Mouse (Mus musculus) adrenal gland, postnatal 4 days (tissue): Measurements from ENCODE around the gene Rpl28. TPM values are rescaled to one million over a fixed set of nuclear protein-coding genes. Genes with fewer than 3 reads are reported as not detected.
A peak's percentile ranks its signal among the peaks of the same experiment; 100 is the strongest.
"Not testable (repeated sequence)": the region's sequence is repeated elsewhere in the genome, so short reads cannot be mapped to it uniquely, and the experiment has no call there.

Source experiments
- DNase-seq, 2 experiments: peaks; one replicate each; pipeline ENCODE4 v3.0.0; 2021 to 2022; ENCODE audit warnings: low spot score in 2 of 2, mixed read lengths in 2 of 2
- total RNA-seq, 2 experiments: library from RNA; stranded (reverse); gene quantifications; 2 replicates each; pipeline ENCODE4 v1.2.3; 2021

Gene Rpl28
- total RNA-seq, 2 experiments from 2014 or later, result 1,263 to 1,302 TPM

GRCm38 (mm10) chr7:4782130-4782529 lies 10.5 kb upstream of the Rpl28 start:
- no peak for DNase-seq

- DNase-seq, result no peak
Observed at GRCm38 (mm10) chr7:4782759-4783158, 9.9 kb upstream of the Rpl28 start, which contains the start of the genes Il11 and Tmem190. Gene Il11, minus strand, starts transcription at chr7:4782859. Gene Tmem190, plus strand, starts transcription at chr7:4782937.

GRCm38 (mm10) chr7:4783667-4784268 lies 8.9 kb upstream of the Rpl28 start:
- no peak for DNase-seq

- peak; percentile 35 to 37 for DNase-seq
Observed at GRCm38 (mm10) chr7:4788499-4789435, 3.9 kb upstream of the Rpl28 start.

GRCm38 (mm10) chr7:4789436-4789935 lies 3.2 kb upstream of the Rpl28 start, which contains the start of gene Tmem238:
Gene Tmem238, minus strand, starts transcription at chr7:4789656.
- no peak for DNase-seq

GRCm38 (mm10) chr7:4793248-4793647 lies 574 bp downstream of the Rpl28 start:
- DNase-seq, result not testable (repeated sequence)

GRCm38 (mm10) chr7:4793674-4794073 lies 1.0 kb downstream of the Rpl28 start:
- no peak for DNase-seq

- no peak for DNase-seq
Observed at GRCm38 (mm10) chr7:4794631-4795168, 2.0 kb downstream of the Rpl28 start.

- DNase-seq, result no peak
Observed at GRCm38 (mm10) chr7:4795767-4796433, 3.2 kb downstream of the Rpl28 start.

- DNase-seq, result no peak
Observed at GRCm38 (mm10) chr7:4802247-4802646, 9.6 kb downstream of the Rpl28 start.

GRCm38 (mm10) chr7:4806716-4807115 lies 14.0 kb downstream of the Rpl28 start:
- DNase-seq, result no peak

- DNase-seq, result not testable (repeated sequence)
Observed at GRCm38 (mm10) chr7:4811131-4811530, 18.5 kb downstream of the Rpl28 start.

GRCm38 (mm10) chr7:4811842-4812302 lies 19.2 kb downstream of the Rpl28 start:
- DNase-seq, result peak; percentile 23 to 39

GRCm38 (mm10) chr7:4812303-4813104 lies 19.8 kb downstream of the Rpl28 start, which contains the start of gene Ube2s:
Gene Ube2s, minus strand, starts transcription at chr7:4812590.
- DNase-seq, result peak; percentile 90 to 94

- DNase-seq, result no peak
Observed at GRCm38 (mm10) chr7:4813105-4813791, 20.6 kb downstream of the Rpl28 start.

GRCm38 (mm10) chr7:4816559-4816958 lies 23.9 kb downstream of the Rpl28 start:
- DNase-seq, result no peak

- DNase-seq, result not testable (repeated sequence)
Observed at GRCm38 (mm10) chr7:4820925-4821324, 28.3 kb downstream of the Rpl28 start.

GRCm38 (mm10) chr7:4821690-4822089 lies 29.0 kb downstream of the Rpl28 start:
- no peak for DNase-seq

GRCm38 (mm10) chr7:4822162-4822907 lies 29.7 kb downstream of the Rpl28 start:
- DNase-seq, result no peak
